Mouse (Mus musculus) E14TG2a.4 (cell line): ENCODE data around the gene Vwce.

ENCODE experiments used
- CTCF ChIP-seq: conservative IDR thresholded peaks from 2 replicates; pipeline ENCODE4 v1.5.1; 2014; ENCODE audit warnings: low read length
- NANOG ChIP-seq: IDR thresholded peaks from 2 replicates; pipeline ENCODE4 v1.6.1; 2014; ENCODE audit warnings: borderline replicate concordance, low read length, mixed read lengths
- POU5F1 ChIP-seq: IDR thresholded peaks from 2 replicates; pipeline ENCODE4 v1.6.1; 2014; ENCODE audit warnings: low read length, borderline replicate concordance

DNA sequence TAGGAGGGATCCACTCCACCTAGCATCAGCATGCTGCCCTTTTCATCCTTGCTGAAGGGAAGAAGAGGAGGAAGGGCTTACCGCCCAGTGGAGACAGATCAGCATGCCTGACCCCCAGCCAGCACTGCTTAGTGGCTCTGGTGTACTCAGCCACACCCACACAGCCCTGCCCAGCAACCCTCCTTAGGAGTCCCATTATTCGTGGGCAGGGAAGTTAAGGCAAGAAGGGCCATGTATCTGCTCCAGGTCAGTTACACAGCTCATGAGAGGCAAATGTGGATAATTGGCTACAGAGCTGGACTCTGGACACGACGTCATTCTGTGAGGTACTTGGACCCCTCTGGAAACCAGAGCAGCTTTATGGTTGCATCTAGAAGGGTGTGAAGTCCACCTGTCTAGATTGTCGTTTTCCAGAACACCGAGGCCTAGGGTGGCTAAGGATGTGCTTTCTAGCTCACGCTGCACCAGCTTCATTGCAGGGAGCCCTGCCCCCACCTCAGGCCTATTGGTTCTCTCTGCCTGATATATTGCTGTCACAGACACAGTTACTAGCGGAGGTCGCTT is 37.9 kb downstream of the Vwce start:
- TF ChIP-seq CTCF (no peak), NANOG (no peak), POU5F1 (no peak)
